Mouse (Mus musculus): ENCODE data around the gene Atp6v1c2. TPM values are rescaled to one million over a fixed set of nuclear protein-coding genes. Genes with fewer than 3 reads are reported as not detected.
A peak's percentile ranks its signal among the peaks of the same experiment; 100 is the strongest.

The Atp6v1c2 gene
- polyA plus RNA-seq, 1 experiment from 2014 or later = not detected

DNA sequence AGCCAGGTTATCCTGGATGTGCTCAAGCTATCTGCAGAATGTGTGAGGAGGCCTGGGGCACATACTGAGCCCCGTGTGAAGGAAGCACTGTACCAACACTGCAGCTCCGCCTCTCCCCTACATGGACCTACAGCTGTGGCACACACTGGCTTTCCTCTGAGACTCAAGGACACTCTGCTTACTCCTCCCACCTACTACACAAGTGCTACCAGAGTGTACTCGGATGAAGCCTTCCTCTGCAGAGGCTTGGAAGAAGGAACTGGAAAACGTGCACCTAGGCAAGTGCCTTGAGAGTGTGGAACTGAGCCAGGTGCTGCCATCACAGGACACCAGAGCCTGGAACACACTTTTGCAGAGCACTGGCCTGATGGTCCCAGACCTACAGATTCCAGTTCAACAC lies 38.6 kb downstream of the Atp6v1c2 start:
- no peaks in the 10 kb centered on the region for H3K4me1 ChIP-seq (replicated peaks; ENCODE audit: control insufficient read depth, insufficient read depth, low read length)
- ATAC-seq = no peak
- no peak for TF ChIP-seq CTCF (IDR thresholded peaks at IDR 0.05; ENCODE audit: low read depth)
- no peak overlapping the region for H3K4me2 ChIP-seq (replicated peaks; ENCODE audit: low read depth)
- H3K9ac ChIP-seq (ENCODE audit: low read depth, low read length) = no peak overlapping the region
- no peaks in the 10 kb centered on the region for H3K27me3 ChIP-seq (replicated peaks; ENCODE audit: control insufficient read depth, insufficient read depth, low read length)
- 0 out of 2 replicates have a peak, but pooled peaks cover under 1% of the 10 kb centered on the region for H3K36me3 ChIP-seq (ENCODE audit: control insufficient read depth, insufficient read depth)
- H3K27ac ChIP-seq (ENCODE audit: low read depth, low read length) = no peak overlapping the region
- 44% methylated on average over 4 of the region's 4 CpGs for WGBS
- no peaks in the 10 kb centered on the region for H3K9me3 ChIP-seq (ENCODE audit: control insufficient read depth)
- H3K4me3 ChIP-seq (ENCODE audit: low read depth, low read length) = no peak overlapping the region

DNA sequence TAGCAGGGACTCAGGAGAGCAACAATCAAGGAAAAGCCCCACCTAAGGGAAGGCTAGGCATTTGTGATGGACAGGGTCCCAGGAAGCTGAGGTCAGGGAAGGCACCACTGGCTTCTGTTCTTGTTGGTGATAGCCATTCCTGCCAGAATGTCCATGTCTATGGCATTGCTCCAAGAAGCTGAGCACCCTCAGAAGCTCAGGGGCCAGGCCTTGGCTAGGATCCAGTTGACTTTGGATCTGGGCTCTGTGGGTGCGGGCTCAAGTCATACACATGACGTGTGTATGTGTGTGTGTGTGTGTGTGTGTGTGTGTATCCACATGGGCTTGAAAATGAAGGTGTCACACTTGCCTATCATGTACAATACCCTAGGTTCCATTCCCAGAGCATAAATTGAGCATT lies 39.2 kb downstream of the Atp6v1c2 start:
- WGBS = 66% methylated on average over 2 of the region's 2 CpGs
- no peak for TF ChIP-seq CTCF (IDR thresholded peaks at IDR 0.05; ENCODE audit: low read depth)
- H3K36me3 ChIP-seq (ENCODE audit: control insufficient read depth, insufficient read depth) = peaks cover 7% of the 10 kb centered on the region
- H3K4me2 ChIP-seq (replicated peaks; ENCODE audit: low read depth) = no peak overlapping the region
- no peak overlapping the region for H3K9ac ChIP-seq (ENCODE audit: low read depth, low read length)
- H3K27ac ChIP-seq (ENCODE audit: low read depth, low read length) = no peak overlapping the region
- H3K4me3 ChIP-seq (ENCODE audit: low read depth, low read length) = no peak overlapping the region
- H3K9me3 ChIP-seq (ENCODE audit: control insufficient read depth) = no peaks in the 10 kb centered on the region
- H3K27me3 ChIP-seq (replicated peaks; ENCODE audit: control insufficient read depth, insufficient read depth, low read length) = no peaks in the 10 kb centered on the region
- no peak for ATAC-seq
- no peaks in the 10 kb centered on the region for H3K4me1 ChIP-seq (replicated peaks; ENCODE audit: control insufficient read depth, insufficient read depth, low read length)

- Histone ChIP-seq H3K4me3 (ENCODE audit: low read depth, low read length) (no peak overlapping the region), H3K36me3 (ENCODE audit: control insufficient read depth, insufficient read depth) (peaks cover 14% of the 10 kb centered on the region), H3K9me3 (ENCODE audit: control insufficient read depth) (no peaks in the 10 kb centered on the region), H3K27ac (ENCODE audit: low read depth, low read length) (no peak overlapping the region), H3K9ac (ENCODE audit: low read depth, low read length) (no peak overlapping the region), H3K4me2 (replicated peaks; ENCODE audit: low read depth) (no peak overlapping the region), H3K27me3 (replicated peaks; ENCODE audit: control insufficient read depth, insufficient read depth, low read length) (no peaks in the 10 kb centered on the region), H3K4me1 (replicated peaks; ENCODE audit: control insufficient read depth, insufficient read depth, low read length) (no peaks in the 10 kb centered on the region)
- no peak for TF ChIP-seq CTCF (IDR thresholded peaks at IDR 0.05; ENCODE audit: low read depth)
- no peak for ATAC-seq
- WGBS = 47% methylated on average over 2 of the region's 2 CpGs
Measured at GRCm38 (mm10) chr12:17289060-17289459, 40.1 kb downstream of the Atp6v1c2 start.

GRCm38 (mm10) chr12:17288496-17288895 lies 40.7 kb downstream of the Atp6v1c2 start:
- H3K4me1 ChIP-seq (replicated peaks; ENCODE audit: control insufficient read depth, insufficient read depth, low read length) = no peaks in the 10 kb centered on the region
- no peak overlapping the region for H3K9ac ChIP-seq (ENCODE audit: low read depth, low read length)
- H3K4me3 ChIP-seq (ENCODE audit: low read depth, low read length) = no peak overlapping the region
- H3K9me3 ChIP-seq (ENCODE audit: control insufficient read depth) = no peaks in the 10 kb centered on the region
- no peak for ATAC-seq
- 73% methylated on average over 4 of the region's 4 CpGs for WGBS
- H3K27me3 ChIP-seq (replicated peaks; ENCODE audit: control insufficient read depth, insufficient read depth, low read length) = no peaks in the 10 kb centered on the region
- TF ChIP-seq CTCF (IDR thresholded peaks at IDR 0.05; ENCODE audit: low read depth) = no peak
- H3K4me2 ChIP-seq (replicated peaks; ENCODE audit: low read depth) = no peak overlapping the region
- no peak overlapping the region for H3K27ac ChIP-seq (ENCODE audit: low read depth, low read length)
- peaks cover 20% of the 10 kb centered on the region for H3K36me3 ChIP-seq (ENCODE audit: control insufficient read depth, insufficient read depth)

DNA sequence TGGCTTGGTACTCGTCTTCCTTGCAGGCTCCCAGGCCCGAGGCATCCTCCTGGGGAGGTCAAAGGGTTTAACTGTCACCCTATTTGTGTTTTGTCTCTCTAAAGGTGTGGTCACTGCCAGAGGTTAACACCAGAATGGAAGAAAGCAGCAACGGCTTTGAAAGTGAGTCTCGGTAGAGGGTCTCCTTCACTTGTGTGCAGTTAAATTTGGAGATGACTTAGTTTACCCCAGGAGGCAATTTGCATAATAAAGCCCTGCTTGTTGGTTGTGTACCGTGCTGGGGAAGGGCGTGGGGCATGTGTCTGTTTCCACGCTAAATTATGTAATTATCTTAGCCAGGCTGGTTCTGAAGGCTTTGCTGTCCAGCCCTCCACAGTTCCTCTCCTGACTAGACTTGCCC lies 55.3 kb downstream of the Atp6v1c2 start:
- Histone ChIP-seq H3K27ac (ENCODE audit: low read depth, low read length) (no peak overlapping the region), H3K9me3 (ENCODE audit: control insufficient read depth) (no peaks in the 10 kb centered on the region), H3K36me3 (ENCODE audit: control insufficient read depth, insufficient read depth) (peaks cover 72% of the 10 kb centered on the region), H3K4me3 (ENCODE audit: low read depth, low read length) (no peak overlapping the region), H3K4me2 (replicated peaks; ENCODE audit: low read depth) (no peak overlapping the region), H3K9ac (ENCODE audit: low read depth, low read length) (no peak overlapping the region), H3K27me3 (replicated peaks; ENCODE audit: control insufficient read depth, insufficient read depth, low read length) (no peaks in the 10 kb centered on the region), H3K4me1 (replicated peaks; ENCODE audit: control insufficient read depth, insufficient read depth, low read length) (no peaks in the 10 kb centered on the region)
- no peak for ATAC-seq
- WGBS = 81% methylated on average over 7 of the region's 7 CpGs
- no peak for TF ChIP-seq CTCF (IDR thresholded peaks at IDR 0.05; ENCODE audit: low read depth)

- Histone ChIP-seq H3K9ac (ENCODE audit: low read depth, low read length) (no peak overlapping the region), H3K36me3 (ENCODE audit: control insufficient read depth, insufficient read depth) (peaks cover 46% of the 10 kb centered on the region), H3K4me2 (replicated peaks; ENCODE audit: low read depth) (no peak overlapping the region), H3K27me3 (replicated peaks; ENCODE audit: control insufficient read depth, insufficient read depth, low read length) (no peaks in the 10 kb centered on the region), H3K4me3 (ENCODE audit: low read depth, low read length) (no peak overlapping the region), H3K27ac (ENCODE audit: low read depth, low read length) (no peak overlapping the region), H3K9me3 (ENCODE audit: control insufficient read depth) (no peaks in the 10 kb centered on the region), H3K4me1 (replicated peaks; ENCODE audit: control insufficient read depth, insufficient read depth, low read length) (no peaks in the 10 kb centered on the region)
- peak; percentile 69 for TF ChIP-seq CTCF (IDR thresholded peaks at IDR 0.05; ENCODE audit: low read depth)
- 57% methylated on average over 1 of the region's 1 CpGs for WGBS
- no peak for ATAC-seq
Measured at GRCm38 (mm10) chr12:17271272-17271671, 57.9 kb downstream of the Atp6v1c2 start.

DNA sequence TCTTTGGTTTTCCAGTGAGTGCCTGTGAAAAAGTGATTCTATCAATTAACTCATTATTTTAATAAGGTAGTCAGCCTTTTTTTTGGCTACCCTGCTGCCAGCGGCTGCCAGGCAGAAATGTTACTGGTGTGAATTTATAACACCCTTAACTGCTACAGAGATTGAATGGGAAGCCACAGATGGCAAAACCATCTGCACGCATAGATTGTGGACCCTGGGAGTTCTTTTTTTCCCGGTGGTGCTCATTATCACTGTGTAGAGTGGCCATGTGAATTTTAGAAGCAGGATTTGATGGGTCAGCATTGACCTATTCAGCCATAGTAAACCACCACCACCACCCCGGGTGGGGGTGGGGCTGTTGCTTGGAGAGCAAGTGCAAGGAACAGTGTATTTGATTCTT lies 61.8 kb downstream of the Atp6v1c2 start:
- peak overlapping the region; percentile 71 for H3K4me2 ChIP-seq (replicated peaks; ENCODE audit: low read depth)
- no peak for TF ChIP-seq CTCF (IDR thresholded peaks at IDR 0.05; ENCODE audit: low read depth)
- peaks cover 17% of the 10 kb centered on the region; the same call in 1 of the 2 replicates for H3K36me3 ChIP-seq (ENCODE audit: control insufficient read depth, insufficient read depth)
- no peak for ATAC-seq
- H3K4me3 ChIP-seq (ENCODE audit: low read depth, low read length) = peak overlapping the region; percentile 73
- no peaks in the 10 kb centered on the region for H3K4me1 ChIP-seq (replicated peaks; ENCODE audit: control insufficient read depth, insufficient read depth, low read length)
- no peaks in the 10 kb centered on the region for H3K27me3 ChIP-seq (replicated peaks; ENCODE audit: control insufficient read depth, insufficient read depth, low read length)
- peak overlapping the region; percentile 58 for H3K9ac ChIP-seq (ENCODE audit: low read depth, low read length)
- 12% methylated on average over 4 of the region's 4 CpGs for WGBS
- H3K9me3 ChIP-seq (ENCODE audit: control insufficient read depth) = no peaks in the 10 kb centered on the region
- H3K27ac ChIP-seq (ENCODE audit: low read depth, low read length) = no peak overlapping the region

Data from intestine, postnatal 0 days (tissue).